Mouse (Mus musculus): ENCODE results near the gene Cers3. TPM values are rescaled to one million over a fixed set of nuclear protein-coding genes. Genes with fewer than 3 reads are reported as not detected.

Cers3 gene
- polyA plus RNA-seq, 1 experiment from 2014 or later: 0.46 TPM

DNA sequence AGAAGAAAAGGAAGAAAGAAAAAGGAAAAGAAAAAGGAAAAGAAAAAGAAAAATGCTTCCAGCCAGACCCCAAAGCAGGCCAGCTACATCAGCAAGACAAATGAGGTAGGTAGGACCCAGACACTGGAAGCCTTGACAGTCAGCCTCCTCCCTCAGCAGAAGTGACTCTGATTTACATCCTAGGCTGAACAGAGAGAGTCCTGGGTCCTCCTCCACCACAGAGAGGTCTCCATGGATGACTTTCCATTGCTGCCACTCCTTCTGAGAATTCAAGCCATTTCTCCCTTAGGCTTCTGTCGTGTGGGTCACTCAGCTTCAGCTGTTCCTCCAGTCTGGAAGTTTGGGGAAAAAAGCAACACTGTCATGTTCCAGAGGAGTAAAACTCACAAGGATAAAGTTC lies 68.0 kb downstream of the Cers3 start:
- Histone ChIP-seq H3K27me3 (no peaks in the 10 kb centered on the region), H3K9me3 (replicated peaks) (no peaks in the 10 kb centered on the region), H3K9ac (no peak overlapping the region), H3K27ac (no peak overlapping the region), H3K4me3 (no peak overlapping the region), H3K4me1 (no peaks in the 10 kb centered on the region), H3K36me3 (ENCODE audit: poor library complexity, severe bottlenecking) (no peaks in the 10 kb centered on the region), H3K4me2 (no peak overlapping the region)
- WGBS: 92% methylated on average over 1 of the region's 1 CpGs
- no peak for ATAC-seq

- WGBS: 89% methylated on average over 4 of the region's 4 CpGs
- Histone ChIP-seq H3K9me3 (replicated peaks) (no peaks in the 10 kb centered on the region), H3K4me2 (no peak overlapping the region), H3K36me3 (ENCODE audit: poor library complexity, severe bottlenecking) (no peaks in the 10 kb centered on the region), H3K4me1 (no peaks in the 10 kb centered on the region), H3K9ac (no peak overlapping the region), H3K4me3 (no peak overlapping the region), H3K27ac (no peak overlapping the region), H3K27me3 (no peaks in the 10 kb centered on the region)
- ATAC-seq: no peak
Observed at GRCm38 (mm10) chr7:66812289-66812688, 69.0 kb downstream of the Cers3 start.

- no peaks in the 10 kb centered on the region for H3K36me3 ChIP-seq (ENCODE audit: poor library complexity, severe bottlenecking)
- no peaks in the 10 kb centered on the region for H3K4me1 ChIP-seq
- ATAC-seq: no peak
- WGBS: 63% methylated on average over 9 of the region's 9 CpGs
- no peak overlapping the region for H3K27ac ChIP-seq
- H3K4me2 ChIP-seq: no peak overlapping the region
- no peak overlapping the region for H3K4me3 ChIP-seq
- H3K27me3 ChIP-seq: no peaks in the 10 kb centered on the region
- no peak overlapping the region for H3K9ac ChIP-seq
- no peaks in the 10 kb centered on the region for H3K9me3 ChIP-seq (replicated peaks)
Observed at GRCm38 (mm10) chr7:66812737-66813136, 69.4 kb downstream of the Cers3 start.

DNA sequence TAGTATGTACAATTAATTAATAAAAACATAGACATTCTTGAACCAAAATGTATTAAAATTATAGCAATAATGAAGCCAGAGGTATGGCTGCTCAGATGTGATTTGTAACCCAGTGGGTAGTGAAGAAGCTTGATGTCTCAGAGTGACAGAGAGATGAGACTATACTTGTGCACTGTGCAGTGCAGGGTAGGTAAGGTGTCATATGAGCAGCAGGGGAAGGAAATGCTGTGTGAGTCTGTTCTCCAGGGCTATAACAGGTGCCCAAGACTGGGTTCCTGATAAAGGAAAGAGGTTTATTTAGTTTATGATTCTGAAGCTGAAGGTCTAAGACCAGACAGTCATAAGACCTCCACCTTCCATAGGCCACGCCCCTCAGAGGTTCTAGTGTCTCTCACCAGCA lies 69.9 kb downstream of the Cers3 start:
- Histone ChIP-seq H3K36me3 (ENCODE audit: poor library complexity, severe bottlenecking) (no peaks in the 10 kb centered on the region), H3K9me3 (replicated peaks) (no peaks in the 10 kb centered on the region), H3K4me3 (no peak overlapping the region), H3K9ac (no peak overlapping the region), H3K4me2 (no peak overlapping the region), H3K27ac (no peak overlapping the region), H3K4me1 (no peaks in the 10 kb centered on the region), H3K27me3 (no peaks in the 10 kb centered on the region)
- no peak for ATAC-seq
- 67% methylated on average over 1 of the region's 1 CpGs for WGBS

DNA sequence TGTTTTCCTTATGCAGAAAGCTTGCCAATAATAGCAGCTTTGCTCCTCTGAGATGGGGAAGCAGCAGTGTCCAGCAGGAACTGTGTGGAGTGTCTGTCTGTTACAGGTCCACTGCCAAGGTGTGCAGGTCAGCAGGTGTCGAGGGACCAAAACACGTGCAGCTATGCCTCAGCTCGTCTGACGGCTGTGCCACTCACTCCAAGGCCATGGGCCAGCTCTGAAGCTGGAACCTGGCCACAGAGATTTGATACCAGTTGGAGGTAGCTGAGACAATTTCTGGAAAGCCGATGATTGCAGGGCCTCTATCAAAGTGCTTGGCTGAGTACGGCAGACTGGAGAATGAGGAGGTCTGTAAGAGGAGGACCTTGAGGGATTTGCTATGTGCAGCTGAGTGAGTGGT lies 72.2 kb downstream of the Cers3 start:
- no peak overlapping the region for H3K9ac ChIP-seq
- H3K4me2 ChIP-seq: no peak overlapping the region
- no peak for ATAC-seq
- H3K36me3 ChIP-seq (ENCODE audit: poor library complexity, severe bottlenecking): no peaks in the 10 kb centered on the region
- H3K4me1 ChIP-seq: no peaks in the 10 kb centered on the region
- WGBS: 91% methylated on average over 6 of the region's 6 CpGs
- H3K4me3 ChIP-seq: no peak overlapping the region
- no peaks in the 10 kb centered on the region for H3K9me3 ChIP-seq (replicated peaks)
- H3K27ac ChIP-seq: no peak overlapping the region
- no peaks in the 10 kb centered on the region for H3K27me3 ChIP-seq

- no peak overlapping the region for H3K4me2 ChIP-seq
- H3K4me1 ChIP-seq: no peaks in the 10 kb centered on the region
- H3K36me3 ChIP-seq (ENCODE audit: poor library complexity, severe bottlenecking): no peaks in the 10 kb centered on the region
- H3K27ac ChIP-seq: no peak overlapping the region
- H3K9me3 ChIP-seq (replicated peaks): no peaks in the 10 kb centered on the region
- no peak for ATAC-seq
- H3K9ac ChIP-seq: no peak overlapping the region
- H3K27me3 ChIP-seq: no peaks in the 10 kb centered on the region
- 29% methylated on average over 6 of the region's 6 CpGs for WGBS
- no peak overlapping the region for H3K4me3 ChIP-seq
Observed at GRCm38 (mm10) chr7:66820034-66820433, 76.7 kb downstream of the Cers3 start.

DNA sequence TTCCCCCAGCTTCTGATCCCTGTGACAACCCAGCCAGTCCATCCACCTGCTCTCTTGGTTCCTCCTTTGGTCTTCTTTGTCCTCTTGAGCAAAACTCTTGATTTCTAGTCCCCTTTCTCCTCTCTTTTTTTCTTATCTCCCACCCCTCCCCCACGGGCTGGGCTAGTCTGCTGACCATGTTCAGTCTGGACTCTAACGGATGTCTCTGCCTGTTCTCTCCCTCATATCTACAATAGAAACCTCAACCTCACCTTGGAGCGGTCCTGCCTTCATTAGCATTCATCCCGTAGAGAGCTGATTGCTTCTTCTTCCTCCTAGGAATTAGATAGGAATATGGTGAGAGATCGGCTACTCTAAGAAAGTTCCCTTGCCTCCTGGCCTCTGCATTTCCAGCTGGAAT lies 87.5 kb downstream of the Cers3 start:
- Histone ChIP-seq H3K4me1 (peaks cover 11% of the 10 kb centered on the region), H3K4me2 (no peak overlapping the region), H3K27me3 (no peaks in the 10 kb centered on the region), H3K27ac (no peak overlapping the region), H3K36me3 (ENCODE audit: poor library complexity, severe bottlenecking) (no peaks in the 10 kb centered on the region), H3K9me3 (replicated peaks) (no peaks in the 10 kb centered on the region), H3K4me3 (no peak overlapping the region), H3K9ac (no peak overlapping the region)
- ATAC-seq: no peak
- WGBS: 71% methylated on average over 5 of the region's 5 CpGs

DNA sequence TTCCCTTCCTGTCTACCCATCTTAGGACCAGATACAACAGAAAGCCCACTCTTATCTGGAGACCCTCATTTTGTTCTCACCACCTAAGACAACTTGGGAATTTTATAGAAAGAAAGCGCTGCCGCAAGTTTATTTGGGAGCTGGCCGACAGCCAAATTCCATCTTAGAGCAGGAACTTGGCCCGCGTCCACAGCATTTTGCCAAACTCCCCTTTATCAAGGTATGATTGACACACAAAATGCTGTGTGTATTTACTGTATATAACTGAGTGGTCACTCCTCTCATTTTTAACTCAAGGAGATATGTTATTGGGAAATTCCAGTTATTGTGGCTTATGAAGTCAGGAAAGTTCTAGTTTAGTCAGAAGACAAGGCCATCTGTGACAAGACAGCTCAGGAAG lies 88.0 kb downstream of the Cers3 start:
- Histone ChIP-seq H3K9me3 (replicated peaks) (no peaks in the 10 kb centered on the region), H3K27ac (no peak overlapping the region), H3K4me1 (peaks cover 11% of the 10 kb centered on the region), H3K4me3 (no peak overlapping the region), H3K9ac (no peak overlapping the region), H3K27me3 (no peaks in the 10 kb centered on the region), H3K36me3 (ENCODE audit: poor library complexity, severe bottlenecking) (no peaks in the 10 kb centered on the region), H3K4me2 (no peak overlapping the region)
- ATAC-seq: no peak
- WGBS: 51% methylated on average over 5 of the region's 5 CpGs

DNA sequence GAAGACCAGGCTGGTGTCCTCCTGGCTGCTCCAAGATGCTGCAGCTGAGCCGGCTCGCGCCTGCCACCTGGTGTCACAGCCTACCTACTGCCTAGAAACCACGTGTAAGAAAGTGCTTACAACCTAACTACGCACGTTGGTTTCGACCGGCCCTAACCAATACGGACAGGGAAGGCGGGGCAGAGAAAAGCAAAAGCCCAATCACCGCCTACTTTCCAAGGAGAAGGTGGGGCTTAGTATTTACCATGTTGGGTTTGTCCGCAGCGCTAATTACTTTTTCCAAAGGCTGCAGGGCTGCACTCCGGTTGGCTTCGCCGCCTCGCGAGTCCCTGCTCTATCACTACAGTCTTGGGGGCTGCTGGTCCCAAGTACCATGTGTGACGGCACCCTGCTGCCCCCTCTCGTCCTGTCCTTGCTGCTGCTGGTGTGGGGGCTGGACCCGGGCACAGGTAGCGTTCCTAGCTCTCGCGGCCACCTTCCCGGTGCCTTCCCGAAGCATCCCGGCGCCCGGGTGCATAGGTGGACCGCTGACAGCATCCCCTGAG lies 96.2 kb downstream of the Cers3 start, which contains the start of gene Adamts17:
Gene Adamts17 (plus strand): TSS at position 273 of the 545 bp plus-strand sequence.
- peak within 1 kb of the TSS; percentile 64 for H3K9ac ChIP-seq
- peak within 1 kb of the TSS; percentile 100 for H3K4me2 ChIP-seq
- WGBS: under 1% methylated on average over 30 of the region's 30 CpGs
- no peak within 1 kb of the TSS for H3K27ac ChIP-seq
- peaks cover 32% of the 10 kb centered on the region for H3K27me3 ChIP-seq
- no peaks in the 10 kb centered on the region for H3K9me3 ChIP-seq (replicated peaks)
- no peaks in the 10 kb centered on the region for H3K36me3 ChIP-seq (ENCODE audit: poor library complexity, severe bottlenecking)
- H3K4me3 ChIP-seq: peak within 1 kb of the TSS; percentile 66
- peaks cover 20% of the 10 kb centered on the region; the same call in 1 of the 2 replicates for H3K4me1 ChIP-seq
- peak; percentile 98 for ATAC-seq

DNA sequence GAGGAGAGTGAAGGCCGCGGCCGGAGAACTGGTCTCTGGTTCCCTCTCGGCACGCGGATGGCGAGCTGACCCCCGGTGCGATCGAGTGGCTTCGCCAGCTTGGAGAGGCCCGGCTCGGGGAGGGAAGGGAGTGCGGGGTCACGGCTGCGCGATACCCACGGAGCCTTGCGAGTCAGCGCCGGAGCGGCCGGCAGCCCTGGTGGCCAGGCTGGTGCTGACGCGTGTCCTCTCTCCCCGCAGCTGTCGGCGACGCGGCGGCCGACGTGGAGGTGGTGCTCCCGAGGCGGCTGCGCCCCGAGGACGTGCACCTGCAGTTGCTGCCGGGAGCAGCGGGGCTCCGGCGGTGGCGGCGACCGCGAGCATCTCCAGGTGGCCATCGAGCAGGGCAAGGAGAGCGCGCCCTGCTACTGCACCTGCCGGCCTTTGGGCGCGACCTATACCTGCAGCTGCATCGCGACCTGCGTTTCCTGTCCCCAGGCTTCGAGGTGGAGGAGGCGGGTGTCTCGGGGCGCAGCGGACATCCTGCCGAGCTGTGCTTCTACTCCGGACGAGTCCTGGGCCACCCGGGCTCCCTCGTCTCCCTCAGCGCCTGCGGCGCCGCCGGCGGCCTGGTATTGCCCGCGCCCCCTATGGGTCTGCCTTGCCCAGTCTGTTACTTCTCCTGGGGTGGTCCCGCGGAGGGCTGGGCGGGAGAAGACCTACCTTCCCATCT lies 96.9 kb downstream of the Cers3 start:
- peak overlapping the region; percentile 66 for H3K4me3 ChIP-seq
- H3K9me3 ChIP-seq (replicated peaks): no peaks in the 10 kb centered on the region
- H3K4me2 ChIP-seq: peak overlapping the region; percentile 100
- peaks cover 32% of the 10 kb centered on the region for H3K27me3 ChIP-seq
- under 1% methylated on average over 64 of the region's 76 CpGs for WGBS
- H3K4me1 ChIP-seq: peaks cover 20% of the 10 kb centered on the region; the same call in 1 of the 2 replicates
- no peaks in the 10 kb centered on the region for H3K36me3 ChIP-seq (ENCODE audit: poor library complexity, severe bottlenecking)
- peak overlapping the region; percentile 64 for H3K9ac ChIP-seq
- no peak overlapping the region for H3K27ac ChIP-seq
- ATAC-seq: peak; percentile 49

GRCm38 (mm10) chr7:66841165-66841564 lies 97.9 kb downstream of the Cers3 start:
- Histone ChIP-seq H3K4me3 (no peak overlapping the region), H3K9ac (no peak overlapping the region), H3K4me1 (peaks cover 20% of the 10 kb centered on the region; the same call in 1 of the 2 replicates), H3K9me3 (replicated peaks) (no peaks in the 10 kb centered on the region), H3K27me3 (peaks cover 32% of the 10 kb centered on the region), H3K4me2 (peak overlapping the region; percentile 100), H3K27ac (no peak overlapping the region), H3K36me3 (ENCODE audit: poor library complexity, severe bottlenecking) (no peaks in the 10 kb centered on the region)
- 77% methylated on average over 7 of the region's 7 CpGs for WGBS
- ATAC-seq: no peak

DNA sequence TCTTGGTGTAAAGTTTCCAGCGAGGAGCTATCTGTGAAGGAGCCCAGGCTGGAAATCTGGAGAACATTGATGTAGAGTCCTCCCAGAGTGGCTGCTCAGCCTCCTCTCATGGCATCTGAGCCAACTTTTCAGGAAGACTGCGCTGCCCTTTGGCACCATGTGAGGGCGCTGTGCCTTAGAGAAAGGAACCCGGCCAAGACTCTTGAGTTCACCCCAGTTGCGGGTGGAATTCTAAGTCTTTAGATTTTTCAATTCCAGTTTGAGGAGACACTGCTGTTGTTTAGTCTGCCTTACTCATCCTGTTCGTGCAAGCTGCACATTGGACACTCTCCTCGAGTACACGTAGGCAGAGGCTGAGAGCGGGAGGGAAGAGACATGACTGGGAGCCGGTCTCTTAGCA lies 98.7 kb downstream of the Cers3 start:
- peaks cover 32% of the 10 kb centered on the region for H3K27me3 ChIP-seq
- no peak overlapping the region for H3K9ac ChIP-seq
- no peak for ATAC-seq
- H3K4me1 ChIP-seq: peaks cover 20% of the 10 kb centered on the region; the same call in 1 of the 2 replicates
- H3K36me3 ChIP-seq (ENCODE audit: poor library complexity, severe bottlenecking): no peaks in the 10 kb centered on the region
- H3K4me2 ChIP-seq: no peak overlapping the region
- H3K27ac ChIP-seq: no peak overlapping the region
- 54% methylated on average over 10 of the region's 10 CpGs for WGBS
- H3K9me3 ChIP-seq (replicated peaks): no peaks in the 10 kb centered on the region
- H3K4me3 ChIP-seq: no peak overlapping the region

Data from forebrain, embryonic 13.5 days (tissue).